Mouse (Mus musculus) heart, postnatal 0 days (tissue): Measurements from ENCODE around the gene Plb1.

Experiments used
- CTCF ChIP-seq: IDR thresholded peaks from 2 replicates; pipeline ENCODE4 v1.5.1; 2016; ENCODE audit warnings: antibody characterized with exemption, control low read depth, low read depth
- EP300 ChIP-seq: IDR thresholded peaks from 2 replicates; pipeline ENCODE4 v1.6.1; 2016; ENCODE audit warnings: antibody characterized with exemption, low read depth

- TF ChIP-seq CTCF = no peak
- no peak for TF ChIP-seq EP300
Measured at GRCm38 (mm10) chr5:32350551-32351256, 118.2 kb downstream of the Plb1 start.
